Mouse (Mus musculus): ENCODE measurements around the gene Smpd2. TPM values are rescaled to one million over a fixed set of nuclear protein-coding genes. Genes with fewer than 3 reads are reported as not detected.
A peak's percentile ranks its signal among the peaks of the same experiment; 100 is the strongest.
"Not testable (repeated sequence)": the region's sequence is repeated elsewhere in the genome, so short reads cannot be mapped to it uniquely, and the experiment has no call there.

The Smpd2 gene
- total and polyA plus RNA-seq, 2 experiments from 2014 or later = 27.7 to 43.9 TPM

DNA sequence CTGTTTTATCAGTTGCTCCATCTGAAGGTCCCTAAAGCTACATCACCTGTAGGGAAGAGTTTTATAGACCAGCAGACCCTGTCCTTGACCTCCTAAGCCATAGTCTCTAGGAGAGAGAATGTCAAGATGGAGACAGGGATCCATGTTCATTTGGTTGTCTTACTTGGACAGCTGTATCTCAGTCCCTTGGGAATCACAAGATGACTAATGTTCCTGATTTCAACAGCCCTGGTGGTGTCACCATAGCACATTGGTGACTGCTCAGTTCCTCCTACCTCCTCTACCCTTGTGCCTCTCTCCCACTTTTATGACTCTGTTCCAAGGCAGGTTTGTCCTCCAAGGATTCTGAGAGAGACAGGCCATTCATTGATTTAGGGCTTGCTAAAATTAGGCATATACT, 24.8 kb upstream of the Smpd2 start:
- ATAC-seq (no peak), DNase-seq (no peak)
- Histone ChIP-seq H3K27ac (ENCODE audit: low read depth, low read length) (no peak overlapping the region), H3K4me1 (ENCODE audit: insufficient read depth) (no peaks in the 10 kb centered on the region), H3K36me3 (ENCODE audit: insufficient read depth) (no peaks in the 10 kb centered on the region), H3K9ac (no peak overlapping the region), H3K4me3 (ENCODE audit: low read depth, low read length) (no peak overlapping the region), H3K4me2 (ENCODE audit: low read depth) (no peak overlapping the region), H3K9me3 (ENCODE audit: low read length) (no peaks in the 10 kb centered on the region), H3K27me3 (ENCODE audit: insufficient read depth, low read length) (no peaks in the 10 kb centered on the region)
- no peak for TF ChIP-seq CTCF (IDR thresholded peaks at IDR 0.05; ENCODE audit: low read depth)

DNA sequence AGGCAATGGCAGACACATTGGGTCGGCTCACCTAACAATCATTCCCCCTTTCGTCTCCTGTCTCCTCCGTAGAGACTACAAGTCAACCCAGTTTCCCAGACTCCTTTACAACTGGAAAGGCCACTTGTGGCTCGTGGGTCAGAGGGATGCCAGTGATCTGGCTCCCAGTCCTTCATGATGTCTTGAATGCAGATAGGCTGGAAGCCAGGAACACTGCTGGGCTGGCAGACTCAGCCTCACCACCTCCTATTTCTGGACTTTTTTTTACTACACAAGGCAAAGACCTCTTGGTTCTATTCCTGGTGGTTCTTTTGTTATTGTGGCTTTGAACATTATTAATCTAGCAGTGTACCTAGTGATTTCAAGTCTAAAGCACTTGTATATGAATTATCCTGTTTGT, 24.1 kb upstream of the Smpd2 start:
- no peak overlapping the region for H3K4me3 ChIP-seq (ENCODE audit: low read depth, low read length)
- no peak overlapping the region for H3K9ac ChIP-seq
- no peaks in the 10 kb centered on the region for H3K4me1 ChIP-seq (ENCODE audit: insufficient read depth)
- DNase-seq (no peak), ATAC-seq (no peak)
- no peak overlapping the region for H3K27ac ChIP-seq (ENCODE audit: low read depth, low read length)
- TF ChIP-seq CTCF (IDR thresholded peaks at IDR 0.05; ENCODE audit: low read depth) = no peak
- no peak overlapping the region for H3K4me2 ChIP-seq (ENCODE audit: low read depth)
- H3K27me3 ChIP-seq (ENCODE audit: insufficient read depth, low read length) = no peaks in the 10 kb centered on the region
- 82% methylated on average over 4 of the region's 4 CpGs for WGBS
- H3K9me3 ChIP-seq (ENCODE audit: low read length) = no peaks in the 10 kb centered on the region
- H3K36me3 ChIP-seq (ENCODE audit: insufficient read depth) = no peaks in the 10 kb centered on the region

DNA sequence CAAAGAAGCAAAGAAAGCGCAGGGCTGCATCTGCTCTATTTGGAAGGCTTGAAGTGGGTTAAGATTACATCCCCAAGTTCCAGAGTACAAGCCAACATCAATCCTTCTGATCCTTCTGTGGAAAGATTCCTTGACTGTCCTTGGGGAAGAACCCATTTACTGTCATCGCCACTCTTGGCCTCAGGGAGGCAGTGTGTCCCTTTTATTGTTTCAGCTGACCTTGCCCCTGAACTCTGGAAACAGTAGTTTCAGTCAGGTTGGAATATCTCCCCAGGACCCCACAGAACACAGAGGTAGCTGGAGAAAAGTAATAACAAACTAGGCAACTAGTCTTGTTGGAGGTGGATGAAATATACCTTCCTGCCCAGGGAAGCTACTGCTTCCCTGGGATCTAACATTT, 19.0 kb upstream of the Smpd2 start:
- ATAC-seq = no peak
- peak; percentile 36 for TF ChIP-seq CTCF (IDR thresholded peaks at IDR 0.05; ENCODE audit: low read depth)
- Histone ChIP-seq H3K9me3 (ENCODE audit: low read length) (no peaks in the 10 kb centered on the region), H3K27ac (ENCODE audit: low read depth, low read length) (no peak overlapping the region), H3K27me3 (ENCODE audit: insufficient read depth, low read length) (no peaks in the 10 kb centered on the region), H3K36me3 (ENCODE audit: insufficient read depth) (no peaks in the 10 kb centered on the region), H3K4me1 (ENCODE audit: insufficient read depth) (no peaks in the 10 kb centered on the region), H3K4me3 (ENCODE audit: low read depth, low read length) (no peak overlapping the region), H3K4me2 (ENCODE audit: low read depth) (no peak overlapping the region), H3K9ac (no peak overlapping the region)
- no peak for DNase-seq
- WGBS = 45% methylated on average over 2 of the region's 2 CpGs

DNA sequence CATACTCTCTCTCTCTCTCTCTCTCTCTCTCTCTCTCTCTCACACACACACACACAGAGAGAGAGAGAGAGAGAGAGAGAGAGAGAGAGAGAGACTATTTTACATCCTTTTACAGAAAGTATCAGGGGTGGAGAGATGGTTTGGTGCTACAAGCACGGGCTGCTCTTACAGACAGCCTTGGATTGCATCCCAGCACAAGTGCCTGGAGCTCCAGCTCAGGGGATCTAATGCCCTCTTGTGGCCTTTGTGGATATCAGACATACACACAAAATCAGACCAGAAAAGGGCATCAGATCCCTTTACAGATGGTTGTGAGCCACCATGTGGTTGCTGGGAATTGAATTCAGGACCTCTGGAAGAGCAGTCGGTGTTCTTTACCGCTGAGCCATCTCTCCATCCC, 15.3 kb upstream of the Smpd2 start:
- TF ChIP-seq CTCF (IDR thresholded peaks at IDR 0.05; ENCODE audit: low read depth) = peak; percentile 83
- not testable (repeated sequence) for H3K27ac ChIP-seq (ENCODE audit: low read depth, low read length); H3K9me3 ChIP-seq (ENCODE audit: low read length); H3K27me3 ChIP-seq (ENCODE audit: insufficient read depth, low read length); H3K9ac ChIP-seq; H3K4me1 ChIP-seq (ENCODE audit: insufficient read depth); H3K4me2 ChIP-seq (ENCODE audit: low read depth); H3K4me3 ChIP-seq (ENCODE audit: low read depth, low read length); H3K36me3 ChIP-seq (ENCODE audit: insufficient read depth)
- WGBS = 2% methylated on average over 3 of the region's 3 CpGs
- ATAC-seq (peak; percentile 90), DNase-seq (peak; percentile 88)

DNA sequence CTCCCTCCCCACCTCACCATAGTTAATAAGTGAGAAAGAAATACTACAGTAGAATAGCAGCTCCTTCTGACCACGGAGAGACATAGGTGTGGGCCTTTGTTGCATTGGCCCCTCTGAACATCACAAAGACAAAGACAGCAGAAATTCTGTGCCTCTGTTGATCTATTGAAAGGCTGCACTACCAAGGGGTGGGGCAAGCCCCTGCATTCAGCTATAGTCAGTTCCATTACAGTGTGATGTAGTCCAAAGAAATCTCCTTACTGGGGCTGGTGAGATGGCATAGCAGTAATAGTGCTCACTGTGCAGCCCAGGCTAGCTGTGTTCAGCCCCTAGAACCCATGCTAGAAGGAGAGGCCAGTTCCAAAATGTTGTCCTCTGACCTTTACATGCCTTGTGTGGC, 14.8 kb upstream of the Smpd2 start:
- Histone ChIP-seq H3K9me3 (ENCODE audit: low read length) (no peaks in the 10 kb centered on the region), H3K9ac (no peak overlapping the region), H3K27ac (ENCODE audit: low read depth, low read length) (no peak overlapping the region), H3K4me3 (ENCODE audit: low read depth, low read length) (no peak overlapping the region), H3K4me1 (ENCODE audit: insufficient read depth) (no peaks in the 10 kb centered on the region), H3K36me3 (ENCODE audit: insufficient read depth) (no peaks in the 10 kb centered on the region), H3K27me3 (ENCODE audit: insufficient read depth, low read length) (no peaks in the 10 kb centered on the region), H3K4me2 (ENCODE audit: low read depth) (no peak overlapping the region)
- TF ChIP-seq CTCF (IDR thresholded peaks at IDR 0.05; ENCODE audit: low read depth) = no peak
- ATAC-seq (0 out of 2 replicates have a peak, but pooled peaks have one; percentile 18), DNase-seq (no peak)
- WGBS = 77% methylated on average over 1 of the region's 1 CpGs

DNA sequence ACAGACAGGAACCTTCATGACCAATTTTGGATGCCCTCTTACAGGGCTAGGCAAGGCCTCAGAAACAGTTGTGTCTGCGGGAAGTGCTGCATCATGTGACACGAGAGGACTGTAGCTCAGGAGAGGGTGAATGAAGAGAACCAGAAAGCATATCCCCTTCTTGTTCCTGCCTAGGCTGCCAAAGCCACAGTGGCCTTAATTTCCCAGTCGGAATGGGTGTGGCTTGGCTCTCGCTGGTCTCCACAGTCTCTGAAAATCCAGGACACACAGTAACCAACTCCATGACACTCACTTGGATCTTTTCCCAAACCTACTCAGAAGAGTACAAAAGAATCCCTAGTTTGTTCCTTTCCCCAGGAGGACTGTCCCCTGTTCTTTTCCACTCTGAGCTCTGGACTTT, 10.8 kb upstream of the Smpd2 start:
- H3K27ac ChIP-seq (ENCODE audit: low read depth, low read length) = no peak overlapping the region
- DNase-seq (no peak), ATAC-seq (no peak)
- no peaks in the 10 kb centered on the region for H3K9me3 ChIP-seq (ENCODE audit: low read length)
- H3K9ac ChIP-seq = no peak overlapping the region
- H3K4me2 ChIP-seq (ENCODE audit: low read depth) = no peak overlapping the region
- H3K27me3 ChIP-seq (ENCODE audit: insufficient read depth, low read length) = no peaks in the 10 kb centered on the region
- no peak overlapping the region for H3K4me3 ChIP-seq (ENCODE audit: low read depth, low read length)
- no peak for TF ChIP-seq CTCF (IDR thresholded peaks at IDR 0.05; ENCODE audit: low read depth)
- no peaks in the 10 kb centered on the region for H3K4me1 ChIP-seq (ENCODE audit: insufficient read depth)
- 42% methylated on average over 4 of the region's 4 CpGs for WGBS
- H3K36me3 ChIP-seq (ENCODE audit: insufficient read depth) = no peaks in the 10 kb centered on the region

DNA sequence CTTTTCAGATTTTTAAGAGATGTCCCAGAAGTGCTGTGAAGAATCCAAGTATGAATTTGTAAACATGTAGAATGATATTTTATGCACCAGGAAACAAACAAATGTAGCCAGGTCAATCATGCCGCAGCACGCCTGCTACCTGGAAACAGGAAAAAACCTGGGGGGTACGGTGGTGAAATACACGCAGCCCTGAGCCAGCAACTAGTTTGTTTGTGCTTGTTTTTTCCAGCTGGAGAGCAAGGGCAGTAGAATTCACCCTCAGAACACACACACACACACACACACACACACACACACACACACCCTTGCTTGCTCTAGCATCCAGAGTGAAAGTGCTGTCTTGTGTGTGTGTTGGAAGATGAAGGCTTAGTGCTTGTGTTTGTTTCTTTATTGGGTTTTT, 942 bp upstream of the Smpd2 start:
- no peaks in the 10 kb centered on the region for H3K27me3 ChIP-seq (ENCODE audit: insufficient read depth, low read length)
- H3K4me1 ChIP-seq (ENCODE audit: insufficient read depth) = peaks cover 12% of the 10 kb centered on the region
- no peak for DNase-seq
- H3K9me3 ChIP-seq (ENCODE audit: low read length) = no peaks in the 10 kb centered on the region
- H3K36me3 ChIP-seq (ENCODE audit: insufficient read depth) = peaks cover 12% of the 10 kb centered on the region
- 0 out of 2 replicates have a peak overlapping the region, but pooled peaks have one; percentile 69 for H3K9ac ChIP-seq
- WGBS = 42% methylated on average over 4 of the region's 4 CpGs
- H3K27ac ChIP-seq (ENCODE audit: low read depth, low read length) = no peak overlapping the region
- H3K4me2 ChIP-seq (ENCODE audit: low read depth) = peak overlapping the region; percentile 96
- TF ChIP-seq CTCF (IDR thresholded peaks at IDR 0.05; ENCODE audit: low read depth) = no peak
- peak overlapping the region; percentile 77; the same call in 1 of the 2 replicates for H3K4me3 ChIP-seq (ENCODE audit: low read depth, low read length)
- ATAC-seq = no peak

DNA sequence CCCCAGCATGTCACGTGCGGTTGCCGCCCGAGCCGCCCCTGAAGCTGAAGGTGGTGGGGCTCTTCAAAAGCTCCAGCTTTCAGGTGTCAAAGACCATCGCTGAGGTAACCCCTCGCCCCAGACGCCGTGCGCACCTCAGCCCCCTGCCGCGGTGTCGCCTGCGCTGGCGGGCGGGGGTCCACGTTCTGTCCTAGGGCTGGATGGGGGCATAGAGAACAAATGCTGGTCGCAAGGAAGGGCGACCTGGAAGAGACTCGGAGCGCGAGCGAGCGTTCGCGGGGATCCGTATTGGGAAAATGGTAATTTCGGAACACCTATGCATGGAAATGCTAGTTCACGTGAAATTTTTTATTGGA, 327 bp upstream of the Smpd2 start:
- WGBS = 1% methylated on average over 29 of the region's 29 CpGs
- H3K9me3 ChIP-seq (ENCODE audit: low read length) = no peaks in the 10 kb centered on the region
- H3K27ac ChIP-seq (ENCODE audit: low read depth, low read length) = peak overlapping the region; percentile 35
- DNase-seq = no peak
- no peak for TF ChIP-seq CTCF (IDR thresholded peaks at IDR 0.05; ENCODE audit: low read depth)
- H3K4me1 ChIP-seq (ENCODE audit: insufficient read depth) = peaks cover 12% of the 10 kb centered on the region
- H3K4me2 ChIP-seq (ENCODE audit: low read depth) = peak overlapping the region; percentile 96
- H3K4me3 ChIP-seq (ENCODE audit: low read depth, low read length) = peak overlapping the region; percentile 77
- H3K27me3 ChIP-seq (ENCODE audit: insufficient read depth, low read length) = no peaks in the 10 kb centered on the region
- peaks cover 18% of the 10 kb centered on the region for H3K36me3 ChIP-seq (ENCODE audit: insufficient read depth)
- ATAC-seq = peak; percentile 49
- H3K9ac ChIP-seq = peak overlapping the region; percentile 69
